Mouse (Mus musculus) spleen, adult 2 months (tissue): ENCODE results near the gene Suox.

ENCODE experiments used
- CTCF ChIP-seq: fragments of 200-500 bp; IDR thresholded peaks from 2 replicates; pipeline ENCODE4 v1.5.1; 2011; ENCODE audit warnings: mild to moderate bottlenecking, inconsistent platforms; ENCODE audit not compliant: insufficient read depth, insufficient read length, insufficient replicate concordance; ENCODE audit errors: extremely low read depth
- POLR2A ChIP-seq: fragments of 200-500 bp; IDR thresholded peaks from 2 replicates; pipeline ENCODE4 v1.6.1; 2011; ENCODE audit warnings: low read depth, low read length, inconsistent platforms

- TF ChIP-seq CTCF (no peak), POLR2A (no peak)
These were observed 21.6 kb upstream of the Suox start for GRCm38 (mm10) chr10:128695411-128695991.
